Mouse (Mus musculus) liver, embryonic 14.5 days (tissue): ENCODE measurements around the gene Creb5. TPM values are rescaled to one million over a fixed set of nuclear protein-coding genes. Genes with fewer than 3 reads are reported as not detected.

Source experiments
- ATAC-seq: fragments of 200-750 bp; cut with Nextera tagmentation; 2 replicates; pipeline ENCODE4 v1.8.0; 2017; ENCODE audit warnings: moderate number of reproducible peaks, mild to moderate bottlenecking, moderate library complexity; ENCODE audit not compliant: insufficient read depth
- DNase-seq, 3 experiments: peaks; one replicate each; pipeline ENCODE4 v3.0.0-alpha.2; 2012 to 2013; ENCODE audit warnings: low read depth in 3 of 3, low spot score in 3 of 3
- H3K27ac ChIP-seq: fragments of 300-500 bp; sonication (generic); 2 replicates; pipeline ENCODE4 v1.5.1; 2014; ENCODE audit warnings: moderate library complexity, mild to moderate bottlenecking, control low read depth, inconsistent platforms
- H3K27me3 ChIP-seq: fragments of 300-500 bp; sonication (generic); 2 replicates; pipeline ENCODE4 v1.6.1; 2014; ENCODE audit warnings: mild to moderate bottlenecking, low read length, moderate library complexity; ENCODE audit not compliant: control insufficient read depth, insufficient read depth
- H3K36me3 ChIP-seq: fragments of 300-500 bp; sonication (generic); replicated peaks from 2 replicates; pipeline ENCODE4 v1.6.1; 2014; ENCODE audit warnings: low read depth; ENCODE audit not compliant: control insufficient read depth, insufficient read depth
- H3K4me1 ChIP-seq, 2 experiments: fragments of 200-500 bp in 1 of 2; fragments of 300-500 bp in 1 of 2; sonication (generic) in 1 of 2; replicated peaks; 2 replicates each; pipeline ENCODE4 v1.6.1; 2012 to 2014; ENCODE audit warnings: antibody characterized with exemption in 1 of 2, inconsistent platforms in 1 of 2, low read length in 1 of 2; ENCODE audit not compliant: control insufficient read depth in 2 of 2, insufficient read depth in 2 of 2
- H3K4me2 ChIP-seq: fragments of 300-500 bp; sonication (generic); 2 replicates; pipeline ENCODE4 v1.6.1; 2014; ENCODE audit warnings: low read depth, mild to moderate bottlenecking, control low read depth, moderate library complexity
- H3K4me3 ChIP-seq, 2 experiments: fragments of 200-500 bp in 1 of 2; fragments of 300-500 bp in 1 of 2; sonication (generic) in 1 of 2; 2 replicates each; pipeline ENCODE4 v1.5.1; 2012 to 2014; ENCODE audit warnings: low read depth in 2 of 2, low read length in 2 of 2, mild to moderate bottlenecking in 2 of 2, control low read depth in 1 of 2, inconsistent platforms in 1 of 2, moderate library complexity in 1 of 2; ENCODE audit not compliant: insufficient read depth in 1 of 2
- H3K9ac ChIP-seq: fragments of 300-500 bp; sonication (generic); replicated peaks from 2 replicates; pipeline ENCODE4 v1.6.1; 2014; ENCODE audit warnings: mild to moderate bottlenecking, control low read depth, moderate library complexity
- H3K9me3 ChIP-seq: fragments of 300-500 bp; sonication (generic); 2 replicates; pipeline ENCODE4 v1.6.1; 2016; ENCODE audit warnings: low read length, mixed read lengths; ENCODE audit not compliant: control insufficient read depth
- CTCF ChIP-seq: IDR thresholded peaks from 2 replicates; pipeline ENCODE4 v1.5.1; 2016; ENCODE audit warnings: antibody characterized with exemption, low read depth, control low read depth
- EP300 ChIP-seq: IDR thresholded peaks from 2 replicates; pipeline ENCODE4 v1.6.1; 2016; ENCODE audit warnings: antibody characterized with exemption, low read depth
- WGBS: fragments of 180-500 bp; shearing (Covaris S2); extraction: QIAGEN DNeasy Blood & Tissue Kit; methylation state at CpG from one replicate; pipeline ENCODE4 v1.1.7; 2014; ENCODE audit not compliant: insufficient replicate concordance; 5-methylcytosine and 5-hydroxymethylcytosine counted together
- polyA plus RNA-seq, 2 experiments: library from polyadenylated mRNA; depleted of rRNA in 1 of 2; stranded (reverse) in 1 of 2; unstranded in 1 of 2; fragments of >200 nt; fragmentation: Nextera tagmentation in 1 of 2; extraction: Ambion mirVana in 1 of 2; gene quantifications; 2 replicates each; pipeline versions ENCODE4 v1.2.1 to v1.2.3; 2012 to 2014

Gene Creb5
- polyA plus RNA-seq, 2 experiments = 0.04 to 0.06 TPM

- no peak for TF ChIP-seq CTCF
- no peak for TF ChIP-seq EP300
- H3K36me3 ChIP-seq = no peaks in the 10 kb centered on the region
- no peak overlapping the region for H3K4me3 ChIP-seq
- DNase-seq (no peak), ATAC-seq (no peak)
- WGBS = 38% methylated on average over 4 of the region's 4 CpGs
- no peaks in the 10 kb centered on the region for H3K9me3 ChIP-seq
- H3K27ac ChIP-seq = no peak overlapping the region
- no peak overlapping the region for H3K9ac ChIP-seq
- no peaks in the 10 kb centered on the region for H3K27me3 ChIP-seq
- no peak overlapping the region for H3K4me2 ChIP-seq
- no peaks in the 10 kb centered on the region for H3K4me1 ChIP-seq
Measured at GRCm38 (mm10) chr6:53363981-53364391, 76.9 kb downstream of the Creb5 start.

- no peaks in the 10 kb centered on the region for H3K4me1 ChIP-seq
- no peak overlapping the region for H3K4me2 ChIP-seq
- ATAC-seq = no peak
- no peak overlapping the region for H3K9ac ChIP-seq
- H3K4me3 ChIP-seq = no peak overlapping the region
- TF ChIP-seq EP300 (no peak), CTCF (no peak)
- no peak overlapping the region for H3K27ac ChIP-seq
- 53% methylated on average over 5 of the region's 5 CpGs for WGBS
- H3K27me3 ChIP-seq = no peaks in the 10 kb centered on the region
- no peaks in the 10 kb centered on the region for H3K36me3 ChIP-seq
- no peak for DNase-seq
- H3K9me3 ChIP-seq = no peaks in the 10 kb centered on the region
Measured at GRCm38 (mm10) chr6:53369147-53369546, 82.1 kb downstream of the Creb5 start.

GRCm38 (mm10) chr6:53369928-53370327, 82.9 kb downstream of the Creb5 start:
- WGBS = 17% methylated on average over 5 of the region's 5 CpGs
- Histone ChIP-seq H3K4me3 (no peak overlapping the region), H3K36me3 (no peaks in the 10 kb centered on the region), H3K9ac (no peak overlapping the region), H3K9me3 (no peaks in the 10 kb centered on the region), H3K27ac (no peak overlapping the region), H3K27me3 (no peaks in the 10 kb centered on the region), H3K4me1 (no peaks in the 10 kb centered on the region), H3K4me2 (no peak overlapping the region)
- TF ChIP-seq EP300 (no peak), CTCF (no peak)
- DNase-seq = peak; percentile 1 to 22 (median 5)
- ATAC-seq = no peak

GRCm38 (mm10) chr6:53371962-53372361, 84.9 kb downstream of the Creb5 start:
- ATAC-seq (no peak), DNase-seq (no peak)
- Histone ChIP-seq H3K9ac (no peak overlapping the region), H3K27ac (no peak overlapping the region), H3K4me1 (no peaks in the 10 kb centered on the region), H3K36me3 (no peaks in the 10 kb centered on the region), H3K27me3 (no peaks in the 10 kb centered on the region), H3K4me2 (no peak overlapping the region), H3K9me3 (no peaks in the 10 kb centered on the region), H3K4me3 (no peak overlapping the region)
- 62% methylated on average over 9 of the region's 9 CpGs for WGBS
- TF ChIP-seq CTCF (no peak), EP300 (no peak)

- no peak overlapping the region for H3K4me2 ChIP-seq
- H3K27me3 ChIP-seq = no peaks in the 10 kb centered on the region
- ATAC-seq (no peak), DNase-seq (no peak)
- no peak for TF ChIP-seq EP300
- TF ChIP-seq CTCF = no peak
- H3K9me3 ChIP-seq = no peaks in the 10 kb centered on the region
- no peak overlapping the region for H3K9ac ChIP-seq
- no peak overlapping the region for H3K27ac ChIP-seq
- no peaks in the 10 kb centered on the region for H3K36me3 ChIP-seq
- no peak overlapping the region for H3K4me3 ChIP-seq
- no peaks in the 10 kb centered on the region for H3K4me1 ChIP-seq
- WGBS = 44% methylated on average over 3 of the region's 3 CpGs
Measured at GRCm38 (mm10) chr6:53374315-53374941, 87.4 kb downstream of the Creb5 start.
